9 mouse cellular contexts compared by ENCODE assay signal in the genomic region with DNA sequence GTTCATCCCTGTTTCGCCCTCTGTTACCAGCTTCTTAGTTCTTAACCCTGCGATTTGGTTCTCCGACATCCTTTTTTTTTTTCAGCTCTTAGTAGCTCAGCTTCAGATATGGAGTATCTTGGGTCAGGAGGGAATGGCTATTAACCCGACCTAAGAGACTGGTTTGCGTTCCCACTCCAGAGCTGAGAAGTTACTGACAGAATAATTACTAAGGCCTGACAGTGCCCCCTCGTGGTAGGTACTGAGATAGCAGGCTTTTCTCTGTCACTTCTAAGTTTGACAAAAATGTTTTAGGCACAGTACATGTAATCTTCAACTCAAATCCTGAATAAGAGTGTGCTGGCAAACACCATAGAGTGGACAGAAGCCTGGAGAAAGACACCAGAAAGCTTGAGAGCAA. TPM values are rescaled to one million over a fixed set of nuclear protein-coding genes. Genes with fewer than 3 reads are reported as not detected.
DNase-seq lines count a peak whose midpoint lies in the region; ATAC-seq and TF ChIP-seq lines count a peak whose summit lies in the region.
"Had no signal": no experiment of that assay in that cellular context is flagged by ENCODE, and none has a peak within 500 bp of the region (broad histone marks: within the 10 kb centered on the region; RNA-seq: fewer than 3 reads in every experiment).

No protein-coding gene starts in this region.

- no peaks in the 10 kb centered on the region for H3K36me3 ChIP-seq in spleen, adult 2 months (ENCODE audit: control insufficient read depth, insufficient read depth, low read length)

- no peaks in the 10 kb centered on the region for H3K27me3 ChIP-seq in spleen, adult 2 months (ENCODE audit: control insufficient read depth, insufficient read depth, low read length)
- H3K27me3 ChIP-seq: limb, embryonic 15.5 days had no signal

- DNase-seq in adrenal gland, adult (ENCODE audit: inconsistent age in 2 of 2, low spot score in 1 of 2), result peak; percentile 63 to 91
- DNase-seq in adrenal gland, adult 8-10 months, result no peak
- peak; percentile 83 for DNase-seq in brain, adult 2 months (ENCODE audit: low read depth, low spot score)
- peak; percentile 65 for DNase-seq in fibroblast of lung, adult 2 months (ENCODE audit: low read depth)
- DNase-seq in layer of hippocampus, postnatal 14 days (ENCODE audit: low spot score in 2 of 2), result peak; percentile 58 to 75
- DNase-seq in lung, postnatal 36 days, result peak; percentile 88
- peak; percentile 18 to 63 for DNase-seq in spleen, adult 2 months (ENCODE audit: low read depth in 1 of 2, low spot score in 2 of 2)

- no peak overlapping the region for H3K27ac ChIP-seq in spleen, adult 2 months (ENCODE audit: insufficient read depth, low read length)
- H3K27ac ChIP-seq: limb, embryonic 15.5 days had no signal

- TF ChIP-seq POLR2A in spleen, adult 2 months (IDR thresholded peaks at IDR 0.05; ENCODE audit: low read depth, low read length), result no peak

- no peaks in the 10 kb centered on the region for H3K4me1 ChIP-seq in spleen, adult 2 months (ENCODE audit: control insufficient read depth, insufficient read depth, insufficient read length)
- H3K4me1 ChIP-seq: limb, embryonic 15.5 days had no signal

- WGBS in spleen, adult 2 months, result 33% methylated on average over 6 of the region's 6 CpGs

- no peak overlapping the region for H3K4me3 ChIP-seq in spleen, adult 2 months (ENCODE audit: extremely low read depth, insufficient read depth, insufficient read length)
- H3K4me3 ChIP-seq: limb, embryonic 15.5 days had no signal

- peak; percentile 46 to 68; a peak in 2 of 4 replicates for ATAC-seq in hematopoietic stem cell, adult 5-6 weeks (replicated peaks in 1 of 2; ENCODE audit: insufficient read depth in 1 of 2, low FRiP score in 2 of 2, low TSS enrichment in 1 of 2, low read depth in 1 of 2, poor library complexity in 2 of 2, severe bottlenecking in 2 of 2)

- peak; percentile 59; the same call in 1 of the 2 replicates for TF ChIP-seq CTCF in spleen, adult 2 months (IDR thresholded peaks at IDR 0.05; ENCODE audit: extremely low read depth, insufficient read depth, insufficient read length, insufficient replicate concordance)

RNA-seq across cellular contexts. Expression of a gene that starts 27.4 kb away (rescaled TPM):
- total RNA-seq in adrenal gland, adult 8-10 months (2022), result not detected
- total RNA-seq in hematopoietic stem cell, adult 5-6 weeks (2017), result not detected in 2 replicates
- not detected for total RNA-seq in layer of hippocampus, postnatal 14 days (2021)
- not detected in 2 replicates for polyA plus RNA-seq in spleen, adult 2 months (2012; rRNA removed)
- polyA plus RNA-seq: limb, embryonic 15.5 days had no signal

RNA-seq across cellular contexts. Expression of a gene that starts 43.5 kb away (rescaled TPM):
- total RNA-seq in adrenal gland, adult 8-10 months (2022), result 10 to 100 TPM; 32.2 to 49.3 (median 41.6) TPM
- total RNA-seq in hematopoietic stem cell, adult 5-6 weeks (2017), result not detected in 2 replicates
- total RNA-seq in layer of hippocampus, postnatal 14 days (2021), result 10 to 100 TPM in 1 of 2 experiments, 1 to 10 TPM in 1; 7.5 to 10.3 TPM
- polyA plus RNA-seq in spleen, adult 2 months (2012; rRNA removed), result 7.4 and 9.3 TPM in 2 replicates
